Mouse (Mus musculus): ENCODE data around the gene Cep290.
"Not testable (repeated sequence)": the region's sequence is repeated elsewhere in the genome, so short reads cannot be mapped to it uniquely, and the experiment has no call there.

The Cep290 gene

DNA sequence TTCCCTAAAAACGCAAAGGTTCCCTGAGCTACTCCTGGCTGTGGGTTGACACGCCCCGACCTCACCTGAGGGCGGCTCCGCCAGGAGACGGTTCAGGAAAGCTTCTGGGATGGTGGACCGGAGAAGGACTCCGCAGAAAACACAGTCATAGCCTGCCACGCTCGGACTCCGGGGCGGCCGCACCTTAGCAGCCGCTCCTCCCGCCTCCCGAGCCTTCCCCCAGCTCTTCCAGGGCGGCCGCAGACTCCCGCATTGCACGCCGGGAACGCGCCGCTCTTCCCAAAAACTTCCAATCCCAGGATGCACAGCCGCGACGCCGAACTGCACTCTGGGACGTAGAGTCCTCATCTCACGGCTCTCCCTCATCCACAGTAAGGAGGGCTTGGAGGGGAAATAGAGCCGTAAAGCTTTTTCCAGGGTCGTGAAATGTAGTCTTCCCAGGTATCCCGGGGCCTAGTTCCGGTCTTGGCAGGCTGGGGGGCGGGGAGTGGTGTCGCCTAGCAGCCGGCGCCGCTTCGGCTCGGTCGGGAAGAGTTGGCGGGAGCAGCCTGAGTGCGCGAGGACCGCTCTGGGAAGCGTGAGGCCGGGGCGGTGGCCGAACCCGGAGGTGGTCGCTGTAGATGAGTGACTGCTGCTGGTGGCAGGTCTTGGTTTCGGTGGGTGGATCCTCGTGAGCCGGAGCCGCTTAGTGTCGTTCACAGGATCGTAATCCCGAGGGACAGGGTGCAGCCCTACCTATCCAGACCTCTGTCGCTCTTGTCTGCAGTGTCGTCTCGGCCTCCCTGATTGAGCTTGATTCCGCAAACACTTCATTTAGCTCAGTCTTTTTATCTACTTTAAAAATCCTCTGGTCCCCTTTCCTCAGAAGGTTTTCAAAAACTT, at the start of gene Cep290, which contains the start of gene Tmtc3:
Gene Cep290 (plus strand): TSS at position 462 of the 882 bp plus-strand sequence.
Gene Tmtc3 (minus strand): TSS at position 254 of the 882 bp plus-strand sequence.
- in situ Hi-C loops (cut with MboI, MseI) = no loop called here

- in situ Hi-C loops (cut with MboI, MseI) = no loop called here
Observed at GRCm38 (mm10) chr10:100449394-100449793, 38.0 kb upstream of the Cep290 start.

DNA sequence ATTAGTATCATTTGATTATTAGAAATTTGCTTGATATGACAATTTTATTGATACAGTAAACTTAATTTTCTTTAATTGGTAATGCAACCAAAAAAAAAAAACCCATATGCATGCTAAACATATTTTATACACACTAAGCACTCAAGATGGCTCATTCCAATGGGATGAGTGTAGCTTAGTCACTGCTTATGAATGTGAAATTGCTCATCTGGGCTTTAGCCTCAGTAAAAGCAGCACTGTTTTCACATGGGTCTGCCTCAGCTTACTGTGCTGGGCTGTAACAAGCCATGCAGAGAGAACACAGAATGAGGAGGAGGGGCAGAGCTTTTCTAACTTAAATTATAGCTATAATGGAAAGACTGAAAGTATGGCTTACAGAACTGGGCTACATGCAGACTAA, 26.8 kb upstream of the Cep290 start:
- in situ Hi-C loops (cut with MboI, MseI) = no loop called here

GRCm38 (mm10) chr10:100475040-100475439, 12.3 kb upstream of the Cep290 start:
- in situ Hi-C loops (cut with MboI, MseI) = no loop called here

GRCm38 (mm10) chr10:100479538-100479937, 7.8 kb upstream of the Cep290 start:
- in situ Hi-C loops (cut with MboI, MseI) = no loop called here

DNA sequence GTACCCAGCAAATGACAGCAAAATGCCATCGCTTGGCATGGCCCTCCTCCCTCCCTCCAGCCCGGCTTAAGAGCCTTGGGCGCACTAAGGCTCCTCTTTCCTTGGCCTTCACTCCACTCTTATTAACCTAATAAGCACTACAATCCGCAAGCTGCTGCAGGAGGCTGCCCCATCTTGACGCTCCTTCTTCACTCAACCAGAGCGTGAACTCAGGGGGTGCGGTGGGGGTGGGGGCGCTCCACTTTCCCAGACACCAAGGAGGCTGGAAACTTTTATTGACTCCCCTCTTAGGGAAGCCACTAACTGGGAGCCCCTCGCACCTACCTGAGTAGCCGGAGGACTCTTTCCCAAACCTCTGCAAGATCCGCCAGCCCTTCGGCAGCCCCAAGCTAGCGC, 659 bp upstream of the Cep290 start:
- in situ Hi-C loops (cut with MboI, MseI) = no loop called here

DNA sequence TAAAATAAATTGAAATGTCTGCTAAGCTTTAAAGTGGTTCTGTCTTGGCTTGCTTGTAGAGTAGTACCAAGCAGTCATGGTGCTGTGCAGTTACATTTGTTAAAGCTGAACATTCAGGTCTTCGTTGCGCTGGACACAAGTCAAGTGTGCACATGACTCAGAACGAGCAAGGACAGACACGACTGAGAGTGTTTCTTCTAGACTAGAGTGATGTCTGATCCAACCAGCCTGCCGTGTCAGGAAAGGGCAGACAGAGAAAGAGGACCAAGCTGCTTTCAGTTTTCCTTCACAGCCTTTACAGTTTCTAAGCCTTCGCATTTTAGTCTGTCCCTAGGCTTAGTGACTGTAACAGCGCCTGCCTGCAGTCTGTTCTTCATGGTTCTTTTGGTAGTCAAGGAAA, 4.6 kb downstream of the Cep290 start:
- in situ Hi-C loops (cut with MboI, MseI) = no loop called here

GRCm38 (mm10) chr10:100498309-100498708, 11.0 kb downstream of the Cep290 start:
- in situ Hi-C loops (cut with MboI, MseI) = no loop called here

GRCm38 (mm10) chr10:100508170-100508569, 20.8 kb downstream of the Cep290 start:
- in situ Hi-C loops (cut with MboI, MseI) = no loop called here

GRCm38 (mm10) chr10:100521617-100522016, 34.3 kb downstream of the Cep290 start:
- in situ Hi-C loops (cut with MboI, MseI) = no loop called here

DNA sequence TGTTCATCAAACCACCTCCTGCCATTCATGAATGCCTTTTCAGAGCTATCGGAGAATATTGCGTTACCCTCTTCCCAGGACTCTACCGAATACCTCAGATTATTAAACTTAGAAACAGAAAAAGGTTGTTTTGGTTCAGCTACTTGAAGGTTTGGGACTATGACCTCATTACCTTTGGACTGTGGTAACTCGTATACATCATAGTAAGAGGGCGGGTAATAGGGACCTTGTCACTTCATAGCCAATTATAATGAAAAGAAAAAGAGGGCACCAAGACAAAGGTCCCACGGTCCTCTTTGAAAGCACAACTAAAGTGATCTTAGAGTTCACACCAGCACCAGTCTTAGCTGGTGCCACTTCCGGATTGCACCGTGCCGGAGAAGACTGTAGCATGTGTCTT, 35.0 kb downstream of the Cep290 start:
- in situ Hi-C loops (cut with MboI, MseI) = no loop called here

DNA sequence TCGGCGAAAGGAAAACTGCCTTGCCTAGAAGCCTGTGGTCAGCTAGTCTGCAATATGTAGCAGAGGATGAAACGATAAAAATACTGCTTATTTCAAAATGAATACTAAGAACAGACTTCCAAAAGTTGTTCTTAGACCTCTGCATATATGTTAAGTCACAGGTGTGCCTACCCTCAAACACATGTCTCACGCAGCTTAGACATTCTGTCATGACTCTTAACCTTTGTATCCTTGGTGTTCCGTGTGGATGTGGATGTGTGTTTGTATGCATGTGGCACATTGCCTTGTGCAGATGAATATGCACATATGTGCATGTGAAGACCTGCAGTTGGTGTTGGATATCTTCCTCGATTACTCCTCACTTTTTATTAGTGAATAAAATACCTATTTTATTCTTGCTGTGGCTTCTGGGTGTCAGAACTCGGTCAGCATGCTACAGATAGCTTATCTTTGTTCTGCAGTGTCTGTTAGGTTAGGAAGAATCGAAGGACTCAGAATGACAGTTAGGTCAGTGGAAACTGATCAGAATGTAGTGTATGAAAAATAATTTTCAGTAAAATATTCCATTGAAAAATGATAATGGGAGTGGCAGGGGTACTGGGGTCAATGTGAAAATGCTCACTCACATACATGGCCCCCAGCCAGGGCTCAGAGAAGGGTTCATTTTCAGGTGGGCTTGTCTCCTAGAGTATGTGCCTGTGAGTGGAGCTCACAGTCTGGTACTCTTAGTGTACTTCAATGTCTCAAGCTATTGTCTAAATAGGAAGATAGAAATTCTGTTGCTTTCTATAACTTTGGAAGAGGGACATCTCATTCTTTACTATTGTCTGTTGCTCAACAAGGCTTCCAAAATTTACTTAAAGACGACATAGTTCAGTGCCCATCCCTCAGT, 37.4 kb downstream of the Cep290 start:
- in situ Hi-C loops (cut with MboI, MseI) = no loop called here

GRCm38 (mm10) chr10:100556566-100557175, 69.3 kb downstream of the Cep290 start:
- in situ Hi-C loops (cut with MboI, MseI) = no loop called here

- in situ Hi-C loops (cut with MboI, MseI) = not testable (repeated sequence)
Observed at GRCm38 (mm10) chr10:100560194-100560883, 73.0 kb downstream of the Cep290 start.

GRCm38 (mm10) chr10:100564112-100564511, 76.8 kb downstream of the Cep290 start:
- in situ Hi-C loops (cut with MboI, MseI) = no loop called here

- in situ Hi-C loops (cut with MboI, MseI) = no loop called here
Observed at GRCm38 (mm10) chr10:100571707-100572106, 84.3 kb downstream of the Cep290 start.

- in situ Hi-C loops (cut with MboI, MseI) = no loop called here
Observed at GRCm38 (mm10) chr10:100574505-100575149, 87.3 kb downstream of the Cep290 start.

DNA sequence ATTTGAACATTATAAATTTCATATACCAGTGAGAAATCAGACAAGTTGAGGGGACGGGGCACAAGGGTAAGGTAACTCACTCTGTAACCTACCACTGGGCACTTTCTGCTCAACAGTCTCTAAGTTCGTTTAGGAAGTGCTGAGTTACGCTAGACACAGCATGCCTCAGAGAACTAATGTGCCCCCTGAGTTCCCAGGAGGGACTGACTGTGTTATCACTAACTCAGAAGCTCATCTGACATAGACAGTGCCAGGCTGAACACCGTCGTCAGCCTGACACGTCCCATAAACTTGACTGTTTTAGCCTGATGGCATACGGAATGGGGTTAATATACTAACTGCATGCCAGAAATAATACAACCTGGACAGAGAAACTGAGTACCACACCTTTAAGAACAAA, 87.9 kb downstream of the Cep290 start:
- in situ Hi-C loops (cut with MboI, MseI) = no loop called here

GRCm38 (mm10) chr10:100584178-100584577, 96.8 kb downstream of the Cep290 start:
- in situ Hi-C loops (cut with MboI, MseI) = no loop called here

DNA sequence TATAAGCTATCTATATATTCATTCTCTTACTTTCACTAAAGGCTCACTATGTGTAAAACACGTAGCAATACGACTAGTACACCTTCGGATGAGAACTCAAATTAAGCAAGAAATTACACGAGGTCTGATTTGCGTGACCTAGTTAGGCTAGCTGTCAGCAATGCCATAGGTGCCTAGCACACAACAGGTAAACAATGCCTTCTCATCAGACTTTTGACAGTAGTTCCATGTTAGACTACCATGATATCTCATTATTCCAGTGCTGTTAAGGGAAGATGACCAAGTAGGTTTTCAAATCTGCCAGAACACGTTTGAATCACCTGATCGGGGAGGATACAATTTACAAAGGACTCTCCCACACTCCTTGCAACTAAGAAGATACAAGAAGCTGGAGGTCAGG, 101.2 kb downstream of the Cep290 start:
- in situ Hi-C loops (cut with MboI, MseI) = no loop called here

DNA sequence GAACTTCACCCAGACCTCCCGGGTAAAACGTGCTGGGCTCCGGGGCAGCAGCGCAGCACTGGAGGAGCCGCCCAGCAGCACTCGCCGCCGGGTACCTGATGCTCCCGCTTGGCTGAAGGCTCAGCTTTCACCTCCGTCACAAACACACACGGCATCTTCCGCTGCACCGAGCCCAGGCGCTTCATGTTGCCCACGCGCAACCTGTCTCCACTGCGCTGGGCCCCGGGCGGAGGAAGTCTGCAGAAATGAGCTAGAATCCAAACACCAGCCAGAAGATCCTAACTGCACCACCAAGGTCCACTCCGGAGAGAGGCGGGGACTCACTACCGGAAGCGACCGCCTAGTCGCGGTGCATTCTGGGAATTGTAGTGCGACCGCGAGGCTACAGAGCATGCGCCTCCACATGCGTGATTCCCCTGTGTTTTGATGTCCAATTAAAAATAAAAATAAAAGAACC, 101.6 kb downstream of the Cep290 start:
- in situ Hi-C loops (cut with MboI, MseI) = no loop called here

All from T-helper 2 cell (primary cell).